Mouse (Mus musculus): ENCODE data around the gene Cd300e.
"Not testable (repeated sequence)": the region's sequence is repeated elsewhere in the genome, so short reads cannot be mapped to it uniquely, and the experiment has no call there.

The Cd300e gene

GRCm38 (mm10) chr11:115082196-115082595 is 20.2 kb upstream of the Cd300e start:
- DNase-seq (ENCODE audit: low spot score), result no peak

- no peak for DNase-seq (ENCODE audit: low spot score)
Measured at GRCm38 (mm10) chr11:115081373-115081772, 19.4 kb upstream of the Cd300e start.

GRCm38 (mm10) chr11:115080886-115081285 is 18.9 kb upstream of the Cd300e start:
- peak; percentile 31 for DNase-seq (ENCODE audit: low spot score)

- no peak for DNase-seq (ENCODE audit: low spot score)
Measured at GRCm38 (mm10) chr11:115078680-115079079, 16.7 kb upstream of the Cd300e start.

GRCm38 (mm10) chr11:115077436-115077835 is 15.5 kb upstream of the Cd300e start:
- no peak for DNase-seq (ENCODE audit: low spot score)

GRCm38 (mm10) chr11:115075859-115076258 is 13.9 kb upstream of the Cd300e start:
- no peak for DNase-seq (ENCODE audit: low spot score)

- DNase-seq (ENCODE audit: low spot score), result no peak
Measured at GRCm38 (mm10) chr11:115075407-115075806, 13.4 kb upstream of the Cd300e start.

GRCm38 (mm10) chr11:115073002-115073401 is 11.0 kb upstream of the Cd300e start:
- no peak for DNase-seq (ENCODE audit: low spot score)

- DNase-seq (ENCODE audit: low spot score), result no peak
Measured at GRCm38 (mm10) chr11:115071631-115072294, 9.8 kb upstream of the Cd300e start.

- no peak for DNase-seq (ENCODE audit: low spot score)
Measured at GRCm38 (mm10) chr11:115071015-115071551, 9.1 kb upstream of the Cd300e start.

GRCm38 (mm10) chr11:115066768-115067167 is 4.8 kb upstream of the Cd300e start:
- DNase-seq (ENCODE audit: low spot score), result no peak

GRCm38 (mm10) chr11:115059797-115060196 is 2.2 kb downstream of the Cd300e start:
- DNase-seq (ENCODE audit: low spot score), result no peak

- no peak for DNase-seq (ENCODE audit: low spot score)
Measured at GRCm38 (mm10) chr11:115058701-115059100, 3.3 kb downstream of the Cd300e start.

- no peak for DNase-seq (ENCODE audit: low spot score)
Measured at GRCm38 (mm10) chr11:115054537-115054936, 7.4 kb downstream of the Cd300e start.

GRCm38 (mm10) chr11:115052991-115053390 is 9.0 kb downstream of the Cd300e start:
- DNase-seq (ENCODE audit: low spot score), result no peak

- DNase-seq (ENCODE audit: low spot score), result no peak
Measured at GRCm38 (mm10) chr11:115052206-115052605, 9.8 kb downstream of the Cd300e start.

GRCm38 (mm10) chr11:115049282-115049895 is 12.6 kb downstream of the Cd300e start:
- no peak for DNase-seq (ENCODE audit: low spot score)

GRCm38 (mm10) chr11:115048259-115048658 is 13.7 kb downstream of the Cd300e start, which contains the start of gene Cd300ld3:
TSS of gene Cd300ld3 (minus strand) at chr11:115048409.
- DNase-seq (ENCODE audit: low spot score), result no peak

- not testable (repeated sequence) for DNase-seq (ENCODE audit: low spot score)
Measured at GRCm38 (mm10) chr11:115037669-115038068, 24.3 kb downstream of the Cd300e start, which contains the start of gene Cd300ld5. TSS of gene Cd300ld5 (minus strand) at chr11:115037769.

GRCm38 (mm10) chr11:115026912-115027311 is 35.1 kb downstream of the Cd300e start, which contains the start of gene Cd300ld4:
TSS of gene Cd300ld4 (minus strand) at chr11:115027012.
- DNase-seq (ENCODE audit: low spot score), result not testable (repeated sequence)

- not testable (repeated sequence) for DNase-seq (ENCODE audit: low spot score)
Measured at GRCm38 (mm10) chr11:115016093-115016492, 45.9 kb downstream of the Cd300e start, which contains the start of gene Cd300ld2. TSS of gene Cd300ld2 (minus strand) at chr11:115016193.

- no peak for DNase-seq (ENCODE audit: low spot score)
Measured at GRCm38 (mm10) chr11:115004070-115004469, 57.9 kb downstream of the Cd300e start.

Data from left cerebral cortex, adult 11 months (tissue).